Mouse (Mus musculus) CH12.LX (cell line): Measurements from ENCODE around the gene Susd3. TPM values are rescaled to one million over a fixed set of nuclear protein-coding genes. Genes with fewer than 3 reads are reported as not detected.

ENCODE experiments used
- DNase-seq: peaks from one replicate; pipeline ENCODE4 v3.0.0-alpha.2; 2013; ENCODE audit errors: extremely low read depth
- H3K27ac ChIP-seq: 2 replicates; pipeline ENCODE4 v1.5.1; 2012; ENCODE audit warnings: low read depth, mild to moderate bottlenecking, control low read depth, moderate library complexity; ENCODE audit not compliant: insufficient read depth
- H3K27me3 ChIP-seq: replicated peaks from 2 replicates; pipeline ENCODE3; 2012; ENCODE audit warnings: inconsistent platforms
- H3K36me3 ChIP-seq, 2 experiments: replicated peaks in 1 of 2; 2 replicates each; pipeline versions ENCODE3 to v1.6.1; 2012; ENCODE audit warnings: inconsistent platforms in 1 of 2, low read length in 1 of 2, mild to moderate bottlenecking in 1 of 2, mixed read lengths in 1 of 2, moderate library complexity in 1 of 2; ENCODE audit not compliant: control insufficient read depth in 1 of 2, insufficient read depth in 1 of 2
- H3K4me1 ChIP-seq, 2 experiments: 2 replicates each; pipeline ENCODE4 v1.6.1; 2012; ENCODE audit warnings: inconsistent platforms in 1 of 2, moderate library complexity in 1 of 2; ENCODE audit not compliant: insufficient read depth in 2 of 2, control insufficient read depth in 1 of 2
- H3K4me2 ChIP-seq: 2 replicates; pipeline ENCODE4 v1.6.1; 2012; ENCODE audit warnings: low read depth, mild to moderate bottlenecking, control low read depth; ENCODE audit not compliant: poor library complexity, insufficient read depth, severe bottlenecking
- H3K4me3 ChIP-seq, 3 experiments: fragments of 150-350 bp in 1 of 3; sonication (generic) in 1 of 3; replicated peaks in 1 of 3; 2 replicates each; pipeline versions ENCODE3 to v1.5.1; 2011 to 2012; ENCODE audit warnings: low read depth in 2 of 3, low read length in 2 of 3, mild to moderate bottlenecking in 2 of 3, moderate library complexity in 2 of 3, control low read depth in 1 of 3, improper control_type of control experiment in 1 of 3, inconsistent platforms in 1 of 3, mixed read lengths in 1 of 3; ENCODE audit not compliant: poor library complexity in 1 of 3
- H3K79me2 ChIP-seq: replicated peaks from 2 replicates; pipeline ENCODE4 v1.6.1; 2012; ENCODE audit warnings: mild to moderate bottlenecking, moderate library complexity; ENCODE audit not compliant: control insufficient read depth, poor library complexity, insufficient read depth, severe bottlenecking; ENCODE audit errors: extremely low read depth
- H3K9ac ChIP-seq: 2 replicates; pipeline ENCODE4 v1.6.1; 2012; ENCODE audit warnings: low read depth, mild to moderate bottlenecking, control low read depth, moderate library complexity; ENCODE audit not compliant: insufficient read depth
- H3K9me3 ChIP-seq: replicated peaks from 2 replicates; pipeline ENCODE3; 2012; ENCODE audit warnings: low read length, inconsistent platforms, mixed read lengths
- CHD1 ChIP-seq: IDR thresholded peaks from 2 replicates; pipeline ENCODE4 v1.6.1; 2012; ENCODE audit warnings: low read depth, low read length, improper control_type of control experiment, inconsistent platforms
- CHD2 ChIP-seq: IDR thresholded peaks from 2 replicates; pipeline ENCODE4 v1.6.1; 2011; ENCODE audit warnings: low read length, improper control_type of control experiment
- CTCF ChIP-seq, 2 experiments: IDR thresholded peaks in 1 of 2; conservative IDR thresholded peaks in 1 of 2; 2 replicates each; pipeline ENCODE4 v1.5.1; 2011 to 2012; ENCODE audit warnings: low read depth in 2 of 2, low read length in 2 of 2, improper control_type of control experiment in 1 of 2, inconsistent platforms in 1 of 2, mild to moderate bottlenecking in 1 of 2, moderate library complexity in 1 of 2
- ELF1 ChIP-seq: IDR thresholded peaks from 2 replicates; pipeline ENCODE4 v1.6.1; 2014; ENCODE audit warnings: low read depth, mild to moderate bottlenecking, inconsistent platforms, low read length, improper control_type of control experiment
- EP300 ChIP-seq: IDR thresholded peaks from 2 replicates; pipeline ENCODE4 v1.6.1; 2011; ENCODE audit warnings: low read length, improper control_type of control experiment
- ETS1 ChIP-seq: conservative IDR thresholded peaks from 2 replicates; pipeline ENCODE4 v1.6.1; 2012; ENCODE audit warnings: low read depth, mild to moderate bottlenecking, inconsistent platforms, low read length, improper control_type of control experiment, moderate library complexity
- GABPA ChIP-seq: IDR thresholded peaks from 2 replicates; pipeline ENCODE4 v1.6.1; 2012; ENCODE audit warnings: low read depth, low read length, improper control_type of control experiment, inconsistent platforms; ENCODE audit not compliant: insufficient replicate concordance
- HCFC1 ChIP-seq: IDR thresholded peaks from 2 replicates; pipeline ENCODE4 v1.6.1; 2012; ENCODE audit warnings: low read depth, mild to moderate bottlenecking, inconsistent platforms, low read length, improper control_type of control experiment
- JUN ChIP-seq: IDR thresholded peaks from 2 replicates; pipeline ENCODE4 v1.6.1; 2011; ENCODE audit warnings: low read depth, mild to moderate bottlenecking, low read length, improper control_type of control experiment, moderate library complexity; ENCODE audit not compliant: insufficient read depth
- JUND ChIP-seq: conservative IDR thresholded peaks from 2 replicates; pipeline ENCODE4 v1.6.1; 2011; ENCODE audit warnings: low read depth, low read length, improper control_type of control experiment
- KAT2A ChIP-seq: IDR thresholded peaks from 2 replicates; pipeline ENCODE4 v1.6.1; 2012; ENCODE audit warnings: low read length, improper control_type of control experiment, inconsistent platforms; ENCODE audit not compliant: insufficient replicate concordance
- MAX ChIP-seq: IDR thresholded peaks from 2 replicates; pipeline ENCODE4 v1.6.1; 2011; ENCODE audit warnings: low read length, improper control_type of control experiment
- MAZ ChIP-seq: IDR thresholded peaks from 2 replicates; pipeline ENCODE4 v1.6.1; 2012; ENCODE audit warnings: low read depth, mild to moderate bottlenecking, inconsistent platforms, low read length, improper control_type of control experiment, moderate library complexity
- MEF2A ChIP-seq: IDR thresholded peaks from 2 replicates; pipeline ENCODE4 v1.6.1; 2014; ENCODE audit warnings: low read depth, mild to moderate bottlenecking, inconsistent platforms, low read length, improper control_type of control experiment, borderline replicate concordance
- MXI1 ChIP-seq: IDR thresholded peaks from 2 replicates; pipeline ENCODE4 v1.6.1; 2011; ENCODE audit warnings: mild to moderate bottlenecking, low read depth, low read length, improper control_type of control experiment
- RCOR1 ChIP-seq: conservative IDR thresholded peaks from 2 replicates; pipeline ENCODE4 v1.6.1; 2012; ENCODE audit warnings: low read depth, mild to moderate bottlenecking, inconsistent platforms, low read length, improper control_type of control experiment
- SMC3 ChIP-seq: IDR thresholded peaks from 2 replicates; pipeline ENCODE4 v1.6.1; 2011; ENCODE audit warnings: low read depth, low read length, improper control_type of control experiment
- TBP ChIP-seq: conservative IDR thresholded peaks from 2 replicates; pipeline ENCODE4 v1.6.1; 2011; ENCODE audit warnings: low read depth, low read length, improper control_type of control experiment
- TCF12 ChIP-seq: IDR thresholded peaks from 2 replicates; pipeline ENCODE4 v1.6.1; 2014; ENCODE audit warnings: low read depth, mild to moderate bottlenecking, inconsistent platforms, low read length, improper control_type of control experiment
- USF1 ChIP-seq: IDR thresholded peaks from 2 replicates; pipeline ENCODE4 v1.6.1; 2014; ENCODE audit warnings: low read depth, mild to moderate bottlenecking, inconsistent platforms, low read length, improper control_type of control experiment
- USF2 ChIP-seq: conservative IDR thresholded peaks from 2 replicates; pipeline ENCODE4 v1.6.1; 2011; ENCODE audit warnings: low read depth, low read length, improper control_type of control experiment
- ZC3H11A ChIP-seq: IDR thresholded peaks from 2 replicates; pipeline ENCODE4 v1.6.1; 2012; ENCODE audit warnings: low read depth, mild to moderate bottlenecking, inconsistent platforms, low read length, improper control_type of control experiment
- ZMIZ1 ChIP-seq: IDR thresholded peaks from 2 replicates; pipeline ENCODE4 v1.6.1; 2012; ENCODE audit warnings: low read depth, mild to moderate bottlenecking, inconsistent platforms, low read length, improper control_type of control experiment
- ZNF384 ChIP-seq: IDR thresholded peaks from 2 replicates; pipeline ENCODE4 v1.6.1; 2012; ENCODE audit warnings: low read depth, low read length, improper control_type of control experiment, inconsistent platforms
- dilution Hi-C: fragments of 300-500 bp; cut with MboI; formaldehyde crosslinking; loops from 2 replicates; pipeline ENCODE4 v1.14.3; 2020; ENCODE audit warnings: low sequenced_read_pairs; ENCODE audit not compliant: extremely low pct_unique_long_range_greater_than_20kb, extremely low pct_ligation_motif_present
- in situ Hi-C: fragments of 300-500 bp; cut with MboI; formaldehyde crosslinking; loops from 3 replicates; pipeline ENCODE4 v1.14.3; 2019; ENCODE audit warnings: low sequenced_read_pairs, low pct_ligation_motif_present, low pct_unique_long_range_greater_than_20kb, mixed read lengths
- polyA plus RNA-seq: library from polyadenylated mRNA; unstranded; fragments of >175 nt; gene quantifications from 2 replicates; pipeline ENCODE4 v1.2.1, GENCODE M21; 2012; ENCODE audit warnings: low read depth; ENCODE audit not compliant: insufficient read length
- total RNA-seq, 2 experiments: library from RNA; depleted of rRNA; stranded (reverse); fragments of 300-350 nt in 1 of 2; fragments of >200 nt in 1 of 2; gene quantifications; 2 replicates each; pipeline ENCODE4 v1.2.3; 2012 to 2014

Gene Susd3
- total and polyA plus RNA-seq, 3 experiments, result 6.0 to 19.0 (median 12.0) TPM

GRCm38 (mm10) chr13:49287224-49287623 lies 38.7 kb upstream of the Susd3 start:
- Histone ChIP-seq H3K27ac (no peak overlapping the region), H3K9ac (no peak overlapping the region), H3K4me1 (peaks cover 0 to 25% of the 10 kb centered on the region in 2 experiments; a peak in 2 of 4 replicates), H3K9me3 (peaks cover 10% of the 10 kb centered on the region), H3K79me2 (peaks cover 5% of the 10 kb centered on the region), H3K27me3 (no peaks in the 10 kb centered on the region), H3K4me2 (no peak overlapping the region), H3K36me3 (peaks cover 84 to 98% of the 10 kb centered on the region in 2 experiments), H3K4me3 (no peak overlapping the region)
- in situ Hi-C loops, result no loop called here
- DNase-seq, result no peak
- dilution Hi-C loops, result no loop called here
- no peak for TF ChIP-seq MXI1
- no peak for TF ChIP-seq MEF2A
- no peak for TF ChIP-seq CHD1
- no peak for TF ChIP-seq MAX
- no peak for TF ChIP-seq USF1
- TF ChIP-seq SMC3, result no peak
- no peak for TF ChIP-seq ETS1
- TF ChIP-seq RCOR1, result no peak
- TF ChIP-seq ZC3H11A, result no peak
- no peak for TF ChIP-seq CTCF (conservative IDR thresholded peaks at IDR 0.05 in 1 of 2, IDR thresholded peaks at IDR 0.05 in 1 of 2; ENCODE audit: low read depth in 2 of 2, low read length in 2 of 2)
- TF ChIP-seq TBP, result no peak
- no peak for TF ChIP-seq GABPA
- TF ChIP-seq MAZ, result no peak
- no peak for TF ChIP-seq CHD2
- no peak for TF ChIP-seq ELF1
- no peak for TF ChIP-seq TCF12
- TF ChIP-seq ZMIZ1, result no peak
- TF ChIP-seq KAT2A, result no peak
- no peak for TF ChIP-seq USF2

GRCm38 (mm10) chr13:49286750-49287149 lies 38.2 kb upstream of the Susd3 start:
- H3K9me3 ChIP-seq, result peaks cover 8% of the 10 kb centered on the region
- H3K4me1 ChIP-seq, result peaks cover 0 to 26% of the 10 kb centered on the region in 2 experiments; a peak in 2 of 4 replicates
- no peak overlapping the region for H3K9ac ChIP-seq
- no peaks in the 10 kb centered on the region for H3K27me3 ChIP-seq
- TF ChIP-seq ELF1 (no peak), JUND (no peak), ZNF384 (no peak), CTCF (conservative IDR thresholded peaks at IDR 0.05 in 1 of 2, IDR thresholded peaks at IDR 0.05 in 1 of 2; ENCODE audit: low read depth in 2 of 2, low read length in 2 of 2) (no peak), CHD1 (no peak), CHD2 (no peak), JUN (no peak), ETS1 (no peak), EP300 (no peak), HCFC1 (no peak)
- in situ Hi-C loops (no loop called here), dilution Hi-C loops (no loop called here)
- peaks cover 5% of the 10 kb centered on the region; the same call in 1 of the 2 replicates for H3K79me2 ChIP-seq
- H3K27ac ChIP-seq, result no peak overlapping the region
- H3K36me3 ChIP-seq, result peaks cover 84 to 98% of the 10 kb centered on the region in 2 experiments
- no peak overlapping the region for H3K4me2 ChIP-seq
- H3K4me3 ChIP-seq, result no peak overlapping the region
- DNase-seq, result no peak
